Mouse (Mus musculus): ENCODE data around the gene Gm136. TPM values are rescaled to one million over a fixed set of nuclear protein-coding genes. Genes with fewer than 3 reads are reported as not detected.
"Not testable (repeated sequence)": the region's sequence is repeated elsewhere in the genome, so short reads cannot be mapped to it uniquely, and the experiment has no call there.

The Gm136 gene
- not detected for total RNA-seq (2021)
- long read RNA-seq, result 0 reads

GRCm38 (mm10) chr4:34756163-34756562, at the start of gene Gm136:
Gm136 (minus strand) TSS chr4:34756263.
- no peak for DNase-seq (ENCODE audit: low spot score in 2 of 2)

GRCm38 (mm10) chr4:34801166-34802034, 45.3 kb upstream of the Gm136 start:
- no peak for DNase-seq (ENCODE audit: low spot score in 2 of 2)

- DNase-seq (ENCODE audit: low spot score in 2 of 2), result no peak
Measured at GRCm38 (mm10) chr4:34798005-34798404, 41.9 kb upstream of the Gm136 start.

GRCm38 (mm10) chr4:34797294-34797983, 41.4 kb upstream of the Gm136 start:
- DNase-seq (ENCODE audit: low spot score in 2 of 2), result no peak

GRCm38 (mm10) chr4:34796294-34796693, 40.2 kb upstream of the Gm136 start:
- DNase-seq (ENCODE audit: low spot score in 2 of 2), result no peak

- DNase-seq (ENCODE audit: low spot score in 2 of 2), result no peak
Measured at GRCm38 (mm10) chr4:34786476-34786875, 30.4 kb upstream of the Gm136 start.

- DNase-seq (ENCODE audit: low spot score in 2 of 2), result no peak
Measured at GRCm38 (mm10) chr4:34785646-34786045, 29.6 kb upstream of the Gm136 start.

- DNase-seq (ENCODE audit: low spot score in 2 of 2), result no peak
Measured at GRCm38 (mm10) chr4:34784865-34785264, 28.8 kb upstream of the Gm136 start.

GRCm38 (mm10) chr4:34782730-34783129, 26.7 kb upstream of the Gm136 start:
- no peak for DNase-seq (ENCODE audit: low spot score in 2 of 2)

GRCm38 (mm10) chr4:34777677-34778527, 21.8 kb upstream of the Gm136 start, which contains the start of gene Smim8:
Smim8 (minus strand) TSS chr4:34778423.
- peak; percentile 77 to 92 for DNase-seq (ENCODE audit: low spot score in 2 of 2)

GRCm38 (mm10) chr4:34771652-34772371, 15.7 kb upstream of the Gm136 start:
- no peak for DNase-seq (ENCODE audit: low spot score in 2 of 2)

GRCm38 (mm10) chr4:34749236-34749635, 6.8 kb downstream of the Gm136 start:
- no peak for DNase-seq (ENCODE audit: low spot score in 2 of 2)

GRCm38 (mm10) chr4:34734461-34734860, 21.6 kb downstream of the Gm136 start:
- no peak for DNase-seq (ENCODE audit: low spot score in 2 of 2)

GRCm38 (mm10) chr4:34733415-34733814, 22.6 kb downstream of the Gm136 start:
- DNase-seq (ENCODE audit: low spot score in 2 of 2), result not testable (repeated sequence)

GRCm38 (mm10) chr4:34729851-34730341, 26.2 kb downstream of the Gm136 start, which contains the start of gene Cfap206:
Cfap206 (minus strand) TSS chr4:34730206.
- DNase-seq (ENCODE audit: low spot score in 2 of 2), result peak; percentile 3 to 23

GRCm38 (mm10) chr4:34725710-34726109, 30.4 kb downstream of the Gm136 start:
- not testable (repeated sequence) for DNase-seq (ENCODE audit: low spot score in 2 of 2)

- DNase-seq (ENCODE audit: low spot score in 2 of 2), result no peak
Measured at GRCm38 (mm10) chr4:34724306-34724705, 31.8 kb downstream of the Gm136 start.

- no peak for DNase-seq (ENCODE audit: low spot score in 2 of 2)
Measured at GRCm38 (mm10) chr4:34723186-34723585, 32.9 kb downstream of the Gm136 start.

GRCm38 (mm10) chr4:34720127-34720895, 35.8 kb downstream of the Gm136 start:
- DNase-seq (ENCODE audit: low spot score in 2 of 2), result no peak

GRCm38 (mm10) chr4:34719421-34719820, 36.6 kb downstream of the Gm136 start:
- no peak for DNase-seq (ENCODE audit: low spot score in 2 of 2)
